Mouse (Mus musculus) thymus, postnatal 4 days (tissue): ENCODE data around the gene Ufc1.

Experiments
- DNase-seq: peaks from one replicate; pipeline ENCODE4 v3.0.0; 2021

Ufc1 gene

GRCm38 (mm10) chr1:171268341-171268740 lies 26.5 kb downstream of the Ufc1 start:
- no peak for DNase-seq

- DNase-seq, result no peak
These were observed 28.7 kb downstream of the Ufc1 start for GRCm38 (mm10) chr1:171265971-171266744.

GRCm38 (mm10) chr1:171263666-171264461 lies 31.0 kb downstream of the Ufc1 start:
- DNase-seq, result no peak

- DNase-seq, result no peak
These were observed 31.6 kb downstream of the Ufc1 start for GRCm38 (mm10) chr1:171263185-171263611.

- DNase-seq, result no peak
These were observed 32.2 kb downstream of the Ufc1 start for GRCm38 (mm10) chr1:171262594-171263130.

- no peak for DNase-seq
These were observed 34.5 kb downstream of the Ufc1 start for GRCm38 (mm10) chr1:171260316-171260715.

GRCm38 (mm10) chr1:171258921-171259320 lies 35.9 kb downstream of the Ufc1 start:
- DNase-seq, result no peak

GRCm38 (mm10) chr1:171257781-171258180 lies 37.0 kb downstream of the Ufc1 start:
- no peak for DNase-seq

GRCm38 (mm10) chr1:171256937-171257548 lies 37.8 kb downstream of the Ufc1 start:
- peak; percentile 73 for DNase-seq

- DNase-seq, result no peak
These were observed 38.6 kb downstream of the Ufc1 start for GRCm38 (mm10) chr1:171256095-171256818.

GRCm38 (mm10) chr1:171252415-171252814 lies 42.4 kb downstream of the Ufc1 start:
- DNase-seq, result no peak

GRCm38 (mm10) chr1:171251594-171252324 lies 43.1 kb downstream of the Ufc1 start:
- DNase-seq, result peak; percentile 42

GRCm38 (mm10) chr1:171250680-171251593 lies 43.9 kb downstream of the Ufc1 start, which contains the start of gene Ndufs2:
Ndufs2 (minus strand) TSS chr1:171251388.
- DNase-seq, result no peak

GRCm38 (mm10) chr1:171249913-171250600 lies 44.8 kb downstream of the Ufc1 start, which contains the start of gene Adamts4:
Adamts4 (plus strand) TSS chr1:171250421.
- DNase-seq, result no peak

GRCm38 (mm10) chr1:171248386-171249226 lies 46.2 kb downstream of the Ufc1 start:
- DNase-seq, result no peak

- no peak for DNase-seq
These were observed 46.9 kb downstream of the Ufc1 start for GRCm38 (mm10) chr1:171247916-171248315.

- DNase-seq, result peak; percentile 57
These were observed 47.4 kb downstream of the Ufc1 start for GRCm38 (mm10) chr1:171247453-171247841.

GRCm38 (mm10) chr1:171246709-171247452 lies 47.9 kb downstream of the Ufc1 start:
- peak; percentile 98 for DNase-seq
